Mouse (Mus musculus): ENCODE measurements around the gene Stxbp1. TPM values are rescaled to one million over a fixed set of nuclear protein-coding genes. Genes with fewer than 3 reads are reported as not detected.
A peak's percentile ranks its signal among the peaks of the same experiment; 100 is the strongest.

The Stxbp1 gene
- polyA plus RNA-seq, 1 experiment from 2014 or later, result 2.3 TPM

GRCm38 (mm10) chr2:32881054-32881453 lies 34.0 kb upstream of the Stxbp1 start:
- TF ChIP-seq EP300 (IDR thresholded peaks at IDR 0.05; ENCODE audit: low read depth) (no peak), CTCF (IDR thresholded peaks at IDR 0.05; ENCODE audit: low read depth) (no peak)
- Histone ChIP-seq H3K27ac (ENCODE audit: low read depth) (peak overlapping the region; percentile 72), H3K4me1 (ENCODE audit: insufficient read depth) (peaks cover 52% of the 10 kb centered on the region), H3K9me3 (ENCODE audit: low read length) (no peaks in the 10 kb centered on the region), H3K9ac (replicated peaks) (no peak overlapping the region), H3K36me3 (replicated peaks; ENCODE audit: insufficient read depth, low read length) (no peaks in the 10 kb centered on the region), H3K27me3 (ENCODE audit: insufficient read depth, low read length) (no peaks in the 10 kb centered on the region), H3K4me3 (ENCODE audit: low read depth, low read length) (no peak overlapping the region), H3K4me2 (ENCODE audit: low read depth, low read length) (no peak overlapping the region)
- ATAC-seq, result no peak
- no peak for DNase-seq
- 53% methylated on average over 6 of the region's 6 CpGs for WGBS (ENCODE audit: insufficient replicate concordance)

- TF ChIP-seq CTCF (IDR thresholded peaks at IDR 0.05; ENCODE audit: low read depth) (no peak), EP300 (IDR thresholded peaks at IDR 0.05; ENCODE audit: low read depth) (no peak)
- Histone ChIP-seq H3K4me1 (ENCODE audit: insufficient read depth) (peaks cover 53% of the 10 kb centered on the region), H3K4me3 (ENCODE audit: low read depth, low read length) (no peak overlapping the region), H3K9ac (replicated peaks) (no peak overlapping the region), H3K36me3 (replicated peaks; ENCODE audit: insufficient read depth, low read length) (no peaks in the 10 kb centered on the region), H3K9me3 (ENCODE audit: low read length) (no peaks in the 10 kb centered on the region), H3K27me3 (ENCODE audit: insufficient read depth, low read length) (no peaks in the 10 kb centered on the region), H3K27ac (ENCODE audit: low read depth) (no peak overlapping the region), H3K4me2 (ENCODE audit: low read depth, low read length) (no peak overlapping the region)
- DNase-seq (no peak), ATAC-seq (no peak)
- WGBS (ENCODE audit: insufficient replicate concordance), result 66% methylated on average over 5 of the region's 5 CpGs
Measured at GRCm38 (mm10) chr2:32879593-32879992, 32.5 kb upstream of the Stxbp1 start.

- no peak overlapping the region for H3K27ac ChIP-seq (ENCODE audit: low read depth)
- ATAC-seq (no peak), DNase-seq (no peak)
- H3K4me3 ChIP-seq (ENCODE audit: low read depth, low read length), result no peak overlapping the region
- no peaks in the 10 kb centered on the region for H3K27me3 ChIP-seq (ENCODE audit: insufficient read depth, low read length)
- H3K4me2 ChIP-seq (ENCODE audit: low read depth, low read length), result peak overlapping the region; percentile 97; the same call in 1 of the 2 replicates
- WGBS (ENCODE audit: insufficient replicate concordance), result 67% methylated on average over 3 of the region's 3 CpGs
- TF ChIP-seq CTCF (IDR thresholded peaks at IDR 0.05; ENCODE audit: low read depth) (no peak), EP300 (IDR thresholded peaks at IDR 0.05; ENCODE audit: low read depth) (no peak)
- no peaks in the 10 kb centered on the region for H3K9me3 ChIP-seq (ENCODE audit: low read length)
- peaks cover 51% of the 10 kb centered on the region for H3K4me1 ChIP-seq (ENCODE audit: insufficient read depth)
- no peaks in the 10 kb centered on the region for H3K36me3 ChIP-seq (replicated peaks; ENCODE audit: insufficient read depth, low read length)
- no peak overlapping the region for H3K9ac ChIP-seq (replicated peaks)
Measured at GRCm38 (mm10) chr2:32878396-32878795, 31.4 kb upstream of the Stxbp1 start.

GRCm38 (mm10) chr2:32877761-32878393 lies 30.8 kb upstream of the Stxbp1 start:
- Histone ChIP-seq H3K9ac (replicated peaks) (no peak overlapping the region), H3K36me3 (replicated peaks; ENCODE audit: insufficient read depth, low read length) (no peaks in the 10 kb centered on the region), H3K27ac (ENCODE audit: low read depth) (no peak overlapping the region), H3K4me2 (ENCODE audit: low read depth, low read length) (peak overlapping the region; percentile 97), H3K4me1 (ENCODE audit: insufficient read depth) (peaks cover 50% of the 10 kb centered on the region), H3K9me3 (ENCODE audit: low read length) (no peaks in the 10 kb centered on the region), H3K4me3 (ENCODE audit: low read depth, low read length) (peak overlapping the region; percentile 71; the same call in 1 of the 2 replicates), H3K27me3 (ENCODE audit: insufficient read depth, low read length) (no peaks in the 10 kb centered on the region)
- TF ChIP-seq EP300 (IDR thresholded peaks at IDR 0.05; ENCODE audit: low read depth) (no peak), CTCF (IDR thresholded peaks at IDR 0.05; ENCODE audit: low read depth) (no peak)
- WGBS (ENCODE audit: insufficient replicate concordance), result 65% methylated on average over 6 of the region's 6 CpGs
- ATAC-seq (no peak), DNase-seq (no peak)

- peak overlapping the region; percentile 82; the same call in 1 of the 2 replicates for H3K9ac ChIP-seq (replicated peaks)
- no peaks in the 10 kb centered on the region for H3K27me3 ChIP-seq (ENCODE audit: insufficient read depth, low read length)
- peak overlapping the region; percentile 97 for H3K4me2 ChIP-seq (ENCODE audit: low read depth, low read length)
- H3K9me3 ChIP-seq (ENCODE audit: low read length), result no peaks in the 10 kb centered on the region
- H3K4me1 ChIP-seq (ENCODE audit: insufficient read depth), result peaks cover 47% of the 10 kb centered on the region
- no peak overlapping the region for H3K27ac ChIP-seq (ENCODE audit: low read depth)
- TF ChIP-seq CTCF (IDR thresholded peaks at IDR 0.05; ENCODE audit: low read depth) (no peak), EP300 (IDR thresholded peaks at IDR 0.05; ENCODE audit: low read depth) (no peak)
- H3K36me3 ChIP-seq (replicated peaks; ENCODE audit: insufficient read depth, low read length), result no peaks in the 10 kb centered on the region
- ATAC-seq (no peak), DNase-seq (no peak)
- H3K4me3 ChIP-seq (ENCODE audit: low read depth, low read length), result peak overlapping the region; percentile 71
- 33% methylated on average over 5 of the region's 5 CpGs for WGBS (ENCODE audit: insufficient replicate concordance)
Measured at GRCm38 (mm10) chr2:32877303-32877702, 30.3 kb upstream of the Stxbp1 start.

- H3K9me3 ChIP-seq (ENCODE audit: low read length), result no peaks in the 10 kb centered on the region
- H3K4me2 ChIP-seq (ENCODE audit: low read depth, low read length), result peak overlapping the region; percentile 97
- whole genome bisulfite sequencing (ENCODE audit: insufficient replicate concordance), result 7% methylated on average over 20 of the region's 20 CpGs
- H3K4me3 ChIP-seq (ENCODE audit: low read depth, low read length), result peak overlapping the region; percentile 71
- H3K27me3 ChIP-seq (ENCODE audit: insufficient read depth, low read length), result no peaks in the 10 kb centered on the region
- DNase-seq, result no peak
- H3K9ac ChIP-seq (replicated peaks), result peak overlapping the region; percentile 82
- no peak for TF ChIP-seq CTCF (IDR thresholded peaks at IDR 0.05; ENCODE audit: low read depth)
- no peaks in the 10 kb centered on the region for H3K36me3 ChIP-seq (replicated peaks; ENCODE audit: insufficient read depth, low read length)
- peak; percentile 25; the same call in 1 of the 2 replicates for ATAC-seq
- H3K27ac ChIP-seq (ENCODE audit: low read depth), result peak overlapping the region; percentile 71
- H3K4me1 ChIP-seq (ENCODE audit: insufficient read depth), result peaks cover 45% of the 10 kb centered on the region
Measured at GRCm38 (mm10) chr2:32876490-32877302, 29.7 kb upstream of the Stxbp1 start.

Data from liver, postnatal 0 days (tissue).